Mouse (Mus musculus): ENCODE measurements around the gene Ccdc57. TPM values are rescaled to one million over a fixed set of nuclear protein-coding genes. Genes with fewer than 3 reads are reported as not detected.
A peak's percentile ranks its signal among the peaks of the same experiment; 100 is the strongest.
"Not testable (repeated sequence)": the region's sequence is repeated elsewhere in the genome, so short reads cannot be mapped to it uniquely, and the experiment has no call there.

Gene Ccdc57
- polyA plus RNA-seq, 1 experiment from 2014 or later = 6.4 TPM

- WGBS = 2% methylated on average over 42 of the region's 42 CpGs
Observed at GRCm38 (mm10) chr11:120783426-120784063, 149.1 kb downstream of the Ccdc57 start.

GRCm38 (mm10) chr11:120781361-120781760, 151.3 kb downstream of the Ccdc57 start:
- not testable (repeated sequence) for H3K4me2 ChIP-seq (replicated peaks); H3K27me3 ChIP-seq; H3K27ac ChIP-seq; ATAC-seq (ENCODE audit: low FRiP score, low read depth); H3K4me3 ChIP-seq; H3K9ac ChIP-seq; H3K9me3 ChIP-seq
- Histone ChIP-seq H3K4me1 (peaks cover 29% of the 10 kb centered on the region), H3K36me3 (peaks cover 32% of the 10 kb centered on the region)
- WGBS = 91% methylated on average over 6 of the region's 6 CpGs

More at GRCm38 (mm10) chr11:120783426-120784063, 149.1 kb downstream of the Ccdc57 start:
- no peaks in the 10 kb centered on the region for H3K9me3 ChIP-seq
- peak overlapping the region; percentile 99 for H3K4me2 ChIP-seq (replicated peaks)
- ATAC-seq (ENCODE audit: low FRiP score, low read depth) = peak; percentile 17; the same call in 1 of the 2 replicates
- peaks cover 54% of the 10 kb centered on the region for H3K36me3 ChIP-seq
- peak overlapping the region; percentile 96 for H3K9ac ChIP-seq
- peak overlapping the region; percentile 99 for H3K4me3 ChIP-seq
- H3K27ac ChIP-seq = peak overlapping the region; percentile 72; the same call in 1 of the 2 replicates
- H3K27me3 ChIP-seq = no peaks in the 10 kb centered on the region
- H3K4me1 ChIP-seq = peaks cover 29% of the 10 kb centered on the region

- WGBS = 85% methylated on average over 1 of the region's 1 CpGs
- Histone ChIP-seq H3K4me2 (replicated peaks) (no peak overlapping the region), H3K9me3 (no peaks in the 10 kb centered on the region), H3K9ac (no peak overlapping the region), H3K27me3 (no peaks in the 10 kb centered on the region), H3K4me3 (no peak overlapping the region), H3K36me3 (peaks cover 25% of the 10 kb centered on the region), H3K4me1 (peaks cover 25% of the 10 kb centered on the region), H3K27ac (no peak overlapping the region)
- no peak for ATAC-seq (ENCODE audit: low FRiP score, low read depth)
Observed at GRCm38 (mm10) chr11:120779876-120780275, 152.8 kb downstream of the Ccdc57 start.

GRCm38 (mm10) chr11:120777123-120777522, 155.5 kb downstream of the Ccdc57 start:
- 30% methylated on average over 6 of the region's 6 CpGs for WGBS
- H3K27me3 ChIP-seq = no peaks in the 10 kb centered on the region
- peaks cover 17% of the 10 kb centered on the region for H3K36me3 ChIP-seq
- H3K9ac ChIP-seq = peak overlapping the region; percentile 31
- H3K4me3 ChIP-seq = no peak overlapping the region
- ATAC-seq (ENCODE audit: low FRiP score, low read depth) = no peak
- H3K4me2 ChIP-seq (replicated peaks) = no peak overlapping the region
- no peak overlapping the region for H3K27ac ChIP-seq
- 0 out of 2 replicates have a peak, but pooled peaks cover 8% of the 10 kb centered on the region for H3K4me1 ChIP-seq
- no peaks in the 10 kb centered on the region for H3K9me3 ChIP-seq

Other genes starting within 250 kb of the Ccdc57 start
- gene Cenpx, start 219.1 kb downstream of the Ccdc57 start, polyA plus RNA-seq (2015; fragmentation: Nextera tagmentation; extraction: Ambion mirVana) = 139 and 145 TPM in 2 replicates
- 66.2 and 75.4 TPM in 2 replicates for gene Lrrc45, start 218.9 kb downstream of the Ccdc57 start, polyA plus RNA-seq (2015; fragmentation: Nextera tagmentation; extraction: Ambion mirVana)
- 66.2 and 70.5 TPM in 2 replicates for gene Rac3, start 211.4 kb downstream of the Ccdc57 start, polyA plus RNA-seq (2015; fragmentation: Nextera tagmentation; extraction: Ambion mirVana)
- 15.6 and 16.2 TPM in 2 replicates for gene Dcxr, start 205.6 kb downstream of the Ccdc57 start, polyA plus RNA-seq (2015; fragmentation: Nextera tagmentation; extraction: Ambion mirVana)
- 7.7 and 10.1 TPM in 2 replicates for gene Cbr2, start 200.8 kb downstream of the Ccdc57 start, polyA plus RNA-seq (2015; fragmentation: Nextera tagmentation; extraction: Ambion mirVana)
- 4.5 and 4.9 TPM in 2 replicates for gene Hmga1b, start 170.1 kb downstream of the Ccdc57 start, polyA plus RNA-seq (2015; fragmentation: Nextera tagmentation; extraction: Ambion mirVana)
- 43.8 and 48.4 TPM in 2 replicates for gene Rfng, start 148.7 kb downstream of the Ccdc57 start, polyA plus RNA-seq (2015; fragmentation: Nextera tagmentation; extraction: Ambion mirVana)
- gene Gps1, start 148.6 kb downstream of the Ccdc57 start, polyA plus RNA-seq (2015; fragmentation: Nextera tagmentation; extraction: Ambion mirVana) = 240 and 241 TPM in 2 replicates
- gene Dus1l, start 136.5 kb downstream of the Ccdc57 start, polyA plus RNA-seq (2015; fragmentation: Nextera tagmentation; extraction: Ambion mirVana) = 66.6 TPM in 2 replicates
- 49.8 and 53.9 TPM in 2 replicates for gene Fasn, start 108.3 kb downstream of the Ccdc57 start, polyA plus RNA-seq (2015; fragmentation: Nextera tagmentation; extraction: Ambion mirVana)
- gene Slc16a3, start 15.6 kb upstream of the Ccdc57 start, polyA plus RNA-seq (2015; fragmentation: Nextera tagmentation; extraction: Ambion mirVana) = 84.1 and 94.1 TPM in 2 replicates
- 133 and 136 TPM in 2 replicates for gene Csnk1d, start 58.5 kb upstream of the Ccdc57 start, polyA plus RNA-seq (2015; fragmentation: Nextera tagmentation; extraction: Ambion mirVana)
- 0.46 TPM in 1 of 2 replicates, not detected in the other for gene Cd7, start 106.5 kb upstream of the Ccdc57 start, polyA plus RNA-seq (2015; fragmentation: Nextera tagmentation; extraction: Ambion mirVana)
- gene Sectm1b, start 130.7 kb upstream of the Ccdc57 start, polyA plus RNA-seq (2015; fragmentation: Nextera tagmentation; extraction: Ambion mirVana) = not detected in 2 replicates
- 0.13 and 0.37 TPM in 2 replicates for gene Sectm1a, start 148.3 kb upstream of the Ccdc57 start, polyA plus RNA-seq (2015; fragmentation: Nextera tagmentation; extraction: Ambion mirVana)
- gene Tex19.2, start 185.8 kb upstream of the Ccdc57 start, polyA plus RNA-seq (2015; fragmentation: Nextera tagmentation; extraction: Ambion mirVana) = not detected in 2 replicates
- gene Tex19.1, start 213.3 kb upstream of the Ccdc57 start, polyA plus RNA-seq (2015; fragmentation: Nextera tagmentation; extraction: Ambion mirVana) = not detected in 2 replicates
- gene Uts2r, start 227.4 kb upstream of the Ccdc57 start, polyA plus RNA-seq (2015; fragmentation: Nextera tagmentation; extraction: Ambion mirVana) = 1.2 and 1.3 TPM in 2 replicates

Measured in limb, embryonic 13.5 days (tissue).